Mouse (Mus musculus): ENCODE results near the gene Lct.

DNA sequence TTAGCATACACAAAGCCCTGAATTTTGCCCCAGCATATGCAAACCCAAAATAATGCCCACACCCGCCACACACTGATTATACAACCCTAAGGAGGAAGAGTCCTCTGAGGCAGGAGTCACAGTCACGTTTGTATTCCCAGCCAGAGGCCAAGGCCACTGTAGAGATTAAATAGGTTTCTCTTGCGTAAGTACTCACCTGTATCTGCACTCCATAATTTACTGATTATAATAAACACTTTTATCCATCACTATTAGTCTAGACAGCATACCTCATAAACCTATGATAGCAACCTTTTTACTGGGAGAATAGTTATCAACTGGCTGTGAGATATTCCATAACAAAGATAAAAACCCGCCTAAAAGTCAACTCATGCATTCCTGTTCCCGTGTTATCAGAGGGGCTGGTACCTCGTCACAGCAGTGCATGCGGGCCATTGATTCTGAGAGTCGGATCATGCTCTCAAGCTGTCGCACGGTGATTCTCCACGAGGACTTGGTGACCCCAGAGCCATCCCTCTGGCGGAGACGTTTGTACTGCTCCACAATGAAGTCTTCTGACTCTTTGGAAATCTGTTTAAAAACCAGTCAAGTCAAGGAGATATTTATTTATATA, 9.7 kb upstream of the Lct start:
- TF ChIP-seq CTCF (IDR thresholded peaks at IDR 0.05; ENCODE audit: low read depth) (no peak), EP300 (IDR thresholded peaks at IDR 0.05; ENCODE audit: low read depth) (no peak)

Measured in liver, postnatal 0 days (tissue).